Mouse (Mus musculus) brown adipose tissue, adult 24 weeks (tissue): ENCODE data around the gene Pold4. TPM values are rescaled to one million over a fixed set of nuclear protein-coding genes. Genes with fewer than 3 reads are reported as not detected.
A peak's percentile ranks its signal among the peaks of the same experiment; 100 is the strongest.

Experiments used
- H3K27ac ChIP-seq: fragments of 200-500 bp; replicated peaks from 2 replicates; pipeline ENCODE4 v1.5.1; 2012; ENCODE audit warnings: low read depth, mild to moderate bottlenecking, low read length
- H3K4me1 ChIP-seq: fragments of 200-500 bp; 2 replicates; pipeline ENCODE4 v1.6.1; 2012; ENCODE audit warnings: low read length, mixed read lengths; ENCODE audit not compliant: control insufficient read depth, insufficient read depth, insufficient read length
- H3K4me3 ChIP-seq: fragments of 200-500 bp; 2 replicates; pipeline ENCODE4 v1.5.1; 2012; ENCODE audit warnings: low read depth, mild to moderate bottlenecking, low read length, moderate library complexity; ENCODE audit not compliant: insufficient read depth
- polyA plus RNA-seq: library from polyadenylated mRNA; stranded (reverse); fragments of >200 nt; gene quantifications from 2 replicates; pipeline ENCODE4 v1.2.4, GENCODE M21; 2012; ENCODE audit not compliant: missing spikeins, insufficient read depth, insufficient read length

Pold4 gene
- polyA plus RNA-seq, 1 experiment, result 81.4 TPM

DNA sequence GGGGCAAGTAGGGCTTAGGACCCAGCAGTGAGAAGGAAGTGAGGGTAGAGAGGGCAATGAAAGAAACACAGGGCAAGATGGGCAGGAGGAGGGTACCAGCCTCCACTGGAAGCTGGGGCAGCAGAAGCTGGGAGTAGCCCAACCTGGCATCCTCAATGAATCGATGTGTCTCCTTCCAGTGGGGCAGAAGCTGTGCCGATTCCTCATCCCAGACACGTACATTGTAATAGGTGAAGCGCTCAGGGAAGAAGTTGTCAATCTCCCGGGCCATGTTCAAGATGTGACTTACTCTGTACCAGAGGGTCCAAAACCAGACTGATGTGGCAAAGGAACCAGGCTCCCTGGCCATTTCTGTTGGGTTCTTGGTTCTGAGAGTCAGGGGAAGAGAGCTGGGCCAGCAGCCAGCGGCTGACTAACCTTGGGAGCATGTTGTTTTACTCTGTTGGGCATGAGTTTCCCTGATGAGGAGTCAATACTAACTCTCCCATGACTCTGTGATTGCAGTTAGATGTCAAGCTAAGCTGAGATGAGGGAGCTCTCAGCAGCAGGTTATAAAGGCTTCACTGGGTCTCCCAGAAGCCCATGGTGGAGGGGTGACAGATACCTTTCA is 32.6 kb downstream of the Pold4 start:
- H3K27ac ChIP-seq, result no peak overlapping the region
- no peaks in the 10 kb centered on the region for H3K4me1 ChIP-seq
- no peak overlapping the region for H3K4me3 ChIP-seq

DNA sequence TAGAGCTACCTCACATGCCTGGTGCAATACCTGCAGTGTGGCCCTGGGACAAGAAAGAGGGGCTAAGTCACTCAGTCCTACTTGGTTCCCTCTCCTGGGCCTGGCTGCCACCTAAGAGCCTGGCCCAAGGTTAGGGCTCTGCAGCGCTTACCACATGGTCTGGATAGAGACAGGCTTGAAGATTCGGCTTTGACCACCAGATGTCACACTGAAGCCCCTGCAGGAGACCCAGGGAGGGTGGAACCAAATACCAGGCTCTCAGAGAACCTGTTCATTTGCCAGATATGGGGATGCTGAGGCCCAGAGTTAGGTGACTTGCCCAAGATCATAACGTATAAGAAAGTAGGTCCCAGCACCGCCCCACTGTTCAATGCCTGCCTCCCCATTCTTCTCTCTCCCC is 34.3 kb downstream of the Pold4 start:
- H3K4me3 ChIP-seq, result no peak overlapping the region
- H3K27ac ChIP-seq, result no peak overlapping the region

DNA sequence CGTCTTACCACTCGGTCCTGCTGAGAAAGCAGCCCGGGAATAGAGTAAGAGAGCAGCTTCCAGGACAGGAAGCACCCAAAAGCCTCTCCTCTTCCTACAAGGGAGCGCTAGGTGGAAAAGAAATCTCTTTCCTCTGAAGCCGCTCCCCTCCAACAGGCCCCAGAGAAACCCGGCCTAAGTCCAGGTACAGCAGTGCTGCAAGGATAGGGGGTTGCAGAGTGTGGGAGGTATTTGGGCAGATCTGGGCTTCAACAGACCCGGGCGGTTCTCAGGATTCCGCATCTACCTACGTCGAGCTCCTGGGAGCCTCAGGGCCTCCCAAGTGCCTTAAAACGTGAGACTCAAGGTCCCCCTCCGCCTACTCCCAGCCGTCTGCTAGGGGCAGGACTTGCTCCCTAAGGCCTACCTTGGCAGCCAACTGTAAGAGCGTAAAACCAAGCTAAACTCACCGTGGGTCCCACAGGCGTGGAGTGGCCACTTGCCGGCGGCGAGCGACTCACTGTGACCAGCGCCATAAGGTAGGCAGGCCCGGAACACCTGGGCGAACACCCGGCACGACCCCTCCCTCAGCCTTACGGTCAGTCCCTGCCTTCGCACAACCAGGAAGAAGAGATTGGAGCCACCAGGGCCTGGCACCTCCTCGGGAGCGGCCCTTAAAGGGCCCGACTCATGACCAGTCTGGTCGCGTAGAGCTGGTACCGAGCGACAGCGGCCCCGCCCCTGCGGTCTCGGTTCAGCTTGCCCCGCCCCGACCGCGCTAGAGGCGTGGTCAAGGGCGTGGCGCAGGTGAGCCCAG is 37.1 kb downstream of the Pold4 start, which contains the start of gene Ssh3:
Ssh3 (minus strand) TSS at position 615 of the 796 bp plus-strand sequence.
- Histone ChIP-seq H3K4me3 (peak within 1 kb of the TSS; percentile 85), H3K4me1 (no peaks in the 10 kb centered on the region), H3K27ac (no peak within 1 kb of the TSS)

More for the DNA sequence above, 34.3 kb downstream of the Pold4 start:
- H3K4me1 ChIP-seq, result no peaks in the 10 kb centered on the region

DNA sequence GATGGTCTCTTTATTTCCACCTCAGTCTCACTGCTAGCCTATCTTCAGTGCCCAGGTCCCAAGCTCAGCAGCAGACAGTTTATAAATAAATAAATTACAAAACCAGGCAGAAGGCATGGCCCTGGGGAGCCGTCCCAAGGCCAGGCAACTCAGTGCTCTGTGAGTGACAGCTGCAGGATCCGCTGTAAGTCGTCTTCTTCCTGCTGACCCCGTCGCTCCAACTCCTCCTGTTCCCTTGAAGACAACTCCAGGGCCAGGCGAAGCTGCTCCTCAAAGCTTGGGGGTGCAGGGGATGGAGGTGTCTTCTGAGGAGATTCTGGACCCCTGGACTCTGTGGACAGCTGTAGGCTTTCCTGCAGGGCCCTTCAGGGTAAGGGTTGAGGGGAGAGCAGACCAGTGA is 38.5 kb downstream of the Pold4 start:
- no peaks in the 10 kb centered on the region for H3K4me1 ChIP-seq
- no peak overlapping the region for H3K27ac ChIP-seq
- no peak overlapping the region for H3K4me3 ChIP-seq

DNA sequence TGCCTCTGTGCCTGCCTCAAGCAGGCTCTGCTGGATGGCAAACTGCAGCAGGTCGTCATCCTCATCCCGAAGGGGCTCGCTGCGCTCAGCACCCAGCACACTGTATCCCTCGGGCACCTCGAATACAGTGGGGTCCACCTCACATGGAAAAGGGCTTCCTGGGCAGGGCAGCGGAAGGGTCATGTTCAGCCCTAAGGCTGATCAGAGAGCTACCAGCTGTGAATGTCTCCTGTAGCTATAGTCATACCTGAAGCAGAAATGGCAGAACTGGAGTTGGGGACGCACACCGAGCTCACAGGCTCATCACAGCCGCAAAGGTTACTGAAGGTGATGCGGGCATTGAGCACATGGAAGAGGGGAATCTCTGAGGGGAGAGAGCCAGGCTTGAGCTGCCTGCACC is 39.3 kb downstream of the Pold4 start:
- Histone ChIP-seq H3K4me1 (no peaks in the 10 kb centered on the region), H3K4me3 (no peak overlapping the region), H3K27ac (no peak overlapping the region)

DNA sequence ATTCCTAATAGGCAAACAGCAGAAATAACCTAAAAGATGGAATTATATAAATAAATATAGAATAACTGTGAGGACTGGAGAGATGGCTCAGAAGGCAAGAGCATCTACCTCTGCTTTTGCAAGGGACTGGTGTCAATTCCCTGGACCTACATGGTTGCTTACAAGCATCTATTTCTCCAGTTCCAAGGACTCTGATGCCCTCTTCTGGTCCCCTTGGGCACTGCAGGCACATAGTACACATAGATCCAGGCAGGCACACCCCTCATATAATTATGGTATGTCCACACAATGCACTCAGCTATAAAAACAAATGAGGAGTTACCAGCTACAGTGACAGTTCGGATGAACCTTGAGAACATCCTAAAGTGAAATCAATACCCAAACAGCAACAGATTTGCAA is 47.8 kb downstream of the Pold4 start:
- H3K27ac ChIP-seq, result no peak overlapping the region
- H3K4me1 ChIP-seq, result no peaks in the 10 kb centered on the region
- H3K4me3 ChIP-seq, result no peak overlapping the region

DNA sequence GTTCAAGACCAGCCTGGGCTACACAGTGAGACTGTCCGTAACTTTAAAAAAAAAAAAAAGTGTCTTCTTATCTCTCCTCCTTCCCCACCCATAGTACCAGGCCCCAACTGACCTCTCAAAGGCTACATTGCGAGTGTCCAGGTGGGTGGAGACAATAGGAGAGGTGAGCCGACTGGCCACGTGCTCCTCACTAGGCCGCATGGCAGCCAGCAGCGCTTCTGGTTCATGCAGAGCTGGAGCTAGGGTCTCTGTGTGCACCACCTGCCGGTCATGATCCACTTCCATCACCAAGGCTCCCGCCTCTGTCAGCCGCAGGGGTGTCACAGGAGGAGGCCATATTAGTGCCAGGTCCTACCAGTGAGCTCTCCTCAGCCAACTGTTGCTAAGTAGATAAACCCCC is 48.7 kb downstream of the Pold4 start:
- no peak overlapping the region for H3K27ac ChIP-seq
- H3K4me3 ChIP-seq, result no peak overlapping the region
- H3K4me1 ChIP-seq, result no peaks in the 10 kb centered on the region

DNA sequence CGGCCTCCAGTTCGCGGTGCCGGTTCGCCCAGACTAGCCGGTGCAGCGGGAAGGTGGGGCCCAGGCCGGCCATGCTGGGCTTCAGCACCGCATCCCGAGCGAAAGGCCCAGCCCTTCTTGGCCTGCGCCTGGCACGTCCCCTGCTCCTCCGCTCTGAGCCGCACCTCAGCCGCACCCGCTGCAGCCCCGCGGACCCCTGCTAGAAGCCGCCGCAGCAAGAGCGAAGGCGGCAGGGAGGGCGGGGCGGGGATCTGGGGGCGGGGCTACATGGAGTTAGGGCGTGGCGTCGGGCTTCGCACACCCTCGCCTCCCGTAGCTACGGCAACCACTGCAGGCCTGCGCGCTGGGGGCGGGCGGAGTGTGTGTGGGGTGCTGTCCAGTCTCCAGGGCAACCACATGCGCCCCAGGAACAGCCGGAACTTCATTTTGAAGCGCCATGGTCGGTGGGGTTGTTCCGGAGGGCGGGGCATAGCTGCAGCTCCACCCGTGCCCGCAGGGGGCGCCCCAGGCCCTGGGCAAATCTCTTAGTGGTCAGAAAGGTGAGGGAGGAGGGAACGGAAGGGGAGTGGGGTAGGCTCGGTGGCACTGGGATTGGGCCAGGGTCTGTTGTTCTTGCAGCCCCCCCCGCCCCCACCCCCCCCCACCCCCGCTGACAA is 51.3 kb downstream of the Pold4 start, which contains the start of gene Ankrd13d:
Ankrd13d (minus strand) TSS at position 240 of the 656 bp plus-strand sequence.
- no peaks in the 10 kb centered on the region for H3K4me1 ChIP-seq
- peak within 1 kb of the TSS; percentile 80 for H3K4me3 ChIP-seq
- 0 out of 2 replicates have a peak within 1 kb of the TSS, but pooled peaks have one; percentile 15 for H3K27ac ChIP-seq

Other genes with a start within 250 kb of the Pold4 start
- gene Acy3, start 245.3 kb upstream of the Pold4 start, polyA plus RNA-seq, result 33.3 and 40.6 TPM in 2 replicates
- gene Tbx10, start 239.1 kb upstream of the Pold4 start, polyA plus RNA-seq, result not detected in 2 replicates
- gene Nudt8, start 231.3 kb upstream of the Pold4 start, polyA plus RNA-seq, result 24.5 and 49.5 TPM in 2 replicates
- not detected in 2 replicates for gene Gm49405, start 231.3 kb upstream of the Pold4 start, polyA plus RNA-seq
- 1.1 and 1.8 TPM in 2 replicates for gene Doc2g, start 228.6 kb upstream of the Pold4 start, polyA plus RNA-seq
- 1,127 and 1,213 TPM in 2 replicates for gene Ndufv1, start 219.1 kb upstream of the Pold4 start, polyA plus RNA-seq
- 362 and 451 TPM in 2 replicates for gene Gstp1, start 193.9 kb upstream of the Pold4 start, polyA plus RNA-seq
- 14.8 and 26.0 TPM in 2 replicates for gene Gstp2, start 185.9 kb upstream of the Pold4 start, polyA plus RNA-seq
- gene Gstp3, start 172.3 kb upstream of the Pold4 start, polyA plus RNA-seq, result 2.3 and 4.2 TPM in 2 replicates
- gene Cabp2, start 150.3 kb upstream of the Pold4 start, polyA plus RNA-seq, result not detected in 2 replicates
- 78.5 and 101 TPM in 2 replicates for gene Cdk2ap2, start 134.7 kb upstream of the Pold4 start, polyA plus RNA-seq
- 14.8 and 17.2 TPM in 2 replicates for gene Pitpnm1, start 131.9 kb upstream of the Pold4 start, polyA plus RNA-seq
- gene Aip, start 106.0 kb upstream of the Pold4 start, polyA plus RNA-seq, result 62.7 and 65.2 TPM in 2 replicates
- not detected in 2 replicates for gene Gpr152, start 92.1 kb upstream of the Pold4 start, polyA plus RNA-seq
- gene Cabp4, start 87.9 kb upstream of the Pold4 start, polyA plus RNA-seq, result not detected in 2 replicates
- 103 and 112 TPM in 2 replicates for gene Coro1b, start 83.3 kb upstream of the Pold4 start, polyA plus RNA-seq
- 1.3 and 3.3 TPM in 2 replicates for gene Ptprcap, start 78.3 kb upstream of the Pold4 start, polyA plus RNA-seq
- gene Rps6kb2, start 68.5 kb upstream of the Pold4 start, polyA plus RNA-seq, result 17.2 and 17.7 TPM in 2 replicates
- 2.1 and 3.1 TPM in 2 replicates for gene Carns1, start 56.4 kb upstream of the Pold4 start, polyA plus RNA-seq
- 0.83 TPM in 1 of 2 replicates, not detected in the other for gene Tbc1d10c, start 40.6 kb upstream of the Pold4 start, polyA plus RNA-seq
- gene Ppp1ca, start 39.8 kb upstream of the Pold4 start, polyA plus RNA-seq, result 265 and 309 TPM in 2 replicates
- gene Rad9a, start 30.2 kb upstream of the Pold4 start, polyA plus RNA-seq, result 4.4 and 7.6 TPM in 2 replicates
- gene Clcf1, start 17.7 kb upstream of the Pold4 start, polyA plus RNA-seq, result not detected in 2 replicates
- gene AC109138.7, start 17.5 kb upstream of the Pold4 start, polyA plus RNA-seq, result not detected in 2 replicates
- 3.3 and 4.8 TPM in 2 replicates for gene Ssh3, start 37.3 kb downstream of the Pold4 start, polyA plus RNA-seq
- gene Ankrd13d, start 51.2 kb downstream of the Pold4 start, polyA plus RNA-seq, result 0.87 TPM in 1 of 2 replicates, not detected in the other
- gene Grk2, start 74.3 kb downstream of the Pold4 start, polyA plus RNA-seq, result 30.7 and 35.9 TPM in 2 replicates
- gene Kdm2a, start 166.4 kb downstream of the Pold4 start, polyA plus RNA-seq, result 18.9 and 20.6 TPM in 2 replicates
- 4.3 and 4.5 TPM in 2 replicates for gene Rhod, start 207.5 kb downstream of the Pold4 start, polyA plus RNA-seq
- gene Syt12, start 245.5 kb downstream of the Pold4 start, polyA plus RNA-seq, result 6.9 and 8.0 TPM in 2 replicates